Mouse (Mus musculus): ENCODE measurements around the gene Tubgcp5.
"Not testable (repeated sequence)": the region's sequence is repeated elsewhere in the genome, so short reads cannot be mapped to it uniquely, and the experiment has no call there.

The Tubgcp5 gene

GRCm38 (mm10) chr7:55793952-55794603 is at the start of gene Tubgcp5:
Tubgcp5 (plus strand) TSS chr7:55794154.
- in situ Hi-C loops (cut with MboI; ENCODE audit: low pct_unique_long_range_greater_than_20kb in 1 of 2, low sequenced_read_pairs in 2 of 2, unreplicated experiment in 1 of 2): no loop called here

GRCm38 (mm10) chr7:55744566-55745220 is 49.3 kb upstream of the Tubgcp5 start:
- in situ Hi-C loops (cut with MboI; ENCODE audit: low pct_unique_long_range_greater_than_20kb in 1 of 2, low sequenced_read_pairs in 2 of 2, unreplicated experiment in 1 of 2): no loop called here

DNA sequence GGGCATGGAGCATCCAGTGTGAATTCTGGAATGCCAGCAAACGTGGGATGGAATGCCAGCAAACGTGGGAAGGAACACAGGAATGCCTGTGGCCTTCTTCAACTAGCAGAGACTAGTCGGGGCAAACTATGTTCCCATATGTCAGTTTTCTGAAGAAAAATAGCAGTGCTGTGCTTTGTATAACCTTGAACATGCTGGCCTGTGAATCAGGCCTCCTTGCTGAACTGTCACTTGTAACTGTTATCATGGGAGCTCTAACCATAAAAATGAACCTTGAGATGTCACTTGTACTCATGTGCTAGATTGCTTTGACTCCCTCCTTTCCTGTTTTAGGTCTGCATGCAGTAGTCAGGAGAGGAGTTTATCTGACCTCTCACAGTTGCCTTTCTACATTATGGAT is 43.1 kb upstream of the Tubgcp5 start:
- in situ Hi-C loops (cut with MboI; ENCODE audit: low pct_unique_long_range_greater_than_20kb in 1 of 2, low sequenced_read_pairs in 2 of 2, unreplicated experiment in 1 of 2): no loop called here

DNA sequence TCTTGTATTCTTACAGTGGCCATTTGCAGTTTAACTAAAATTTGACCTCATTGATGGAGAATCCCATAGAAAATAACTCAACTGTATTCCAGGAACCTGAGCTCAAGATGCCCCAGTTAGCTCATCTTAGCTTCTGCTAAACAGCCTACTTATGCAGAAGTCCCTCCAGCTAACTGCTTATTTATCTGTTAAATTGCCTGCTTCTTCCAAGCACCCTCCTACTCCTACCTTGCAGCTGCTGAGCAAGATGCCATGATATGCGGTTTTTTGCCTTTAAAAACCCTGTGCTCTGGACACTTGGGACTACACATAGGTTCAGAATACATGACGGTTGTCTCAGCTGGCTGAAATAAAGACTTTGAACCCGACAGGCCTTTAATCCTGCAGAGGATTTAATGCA is 34.6 kb upstream of the Tubgcp5 start:
- in situ Hi-C loops (cut with MboI; ENCODE audit: low pct_unique_long_range_greater_than_20kb in 1 of 2, low sequenced_read_pairs in 2 of 2, unreplicated experiment in 1 of 2): no loop called here

DNA sequence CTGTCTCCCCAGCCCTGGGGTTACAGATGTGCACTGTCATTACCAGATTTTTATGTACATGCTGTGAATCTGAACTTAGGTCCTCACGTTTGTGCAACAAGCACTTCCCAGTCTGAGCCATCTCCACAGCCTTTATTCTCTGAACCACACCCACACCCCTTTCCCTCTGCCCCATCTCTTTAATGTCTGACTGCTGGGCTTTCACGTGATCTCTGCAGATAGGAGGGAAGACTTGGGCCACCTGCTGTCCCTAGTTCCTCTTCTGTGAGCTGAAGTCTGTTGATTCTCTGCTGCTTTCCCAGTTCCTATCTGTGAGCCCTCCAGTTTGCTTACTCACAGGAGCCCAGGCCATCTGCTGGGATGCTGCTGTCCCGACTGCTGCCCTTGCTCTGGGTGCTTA is 26.0 kb upstream of the Tubgcp5 start, which contains the start of gene Siglech:
Gene Siglech, plus strand, starts transcription at position 253 of the 400 bp plus-strand sequence.
- in situ Hi-C loops (cut with MboI; ENCODE audit: low pct_unique_long_range_greater_than_20kb in 1 of 2, low sequenced_read_pairs in 2 of 2, unreplicated experiment in 1 of 2): no loop called here

- in situ Hi-C loops (cut with MboI; ENCODE audit: low pct_unique_long_range_greater_than_20kb in 1 of 2, low sequenced_read_pairs in 2 of 2, unreplicated experiment in 1 of 2): no loop called here
Observed at GRCm38 (mm10) chr7:55780011-55780410, 13.9 kb upstream of the Tubgcp5 start.

- in situ Hi-C loops (cut with MboI; ENCODE audit: low pct_unique_long_range_greater_than_20kb in 1 of 2, low sequenced_read_pairs in 2 of 2, unreplicated experiment in 1 of 2): no loop called here
Observed at GRCm38 (mm10) chr7:55782493-55782892, 11.5 kb upstream of the Tubgcp5 start.

GRCm38 (mm10) chr7:55784580-55784979 is 9.4 kb upstream of the Tubgcp5 start:
- in situ Hi-C loops (cut with MboI; ENCODE audit: low pct_unique_long_range_greater_than_20kb in 1 of 2, low sequenced_read_pairs in 2 of 2, unreplicated experiment in 1 of 2): no loop called here

DNA sequence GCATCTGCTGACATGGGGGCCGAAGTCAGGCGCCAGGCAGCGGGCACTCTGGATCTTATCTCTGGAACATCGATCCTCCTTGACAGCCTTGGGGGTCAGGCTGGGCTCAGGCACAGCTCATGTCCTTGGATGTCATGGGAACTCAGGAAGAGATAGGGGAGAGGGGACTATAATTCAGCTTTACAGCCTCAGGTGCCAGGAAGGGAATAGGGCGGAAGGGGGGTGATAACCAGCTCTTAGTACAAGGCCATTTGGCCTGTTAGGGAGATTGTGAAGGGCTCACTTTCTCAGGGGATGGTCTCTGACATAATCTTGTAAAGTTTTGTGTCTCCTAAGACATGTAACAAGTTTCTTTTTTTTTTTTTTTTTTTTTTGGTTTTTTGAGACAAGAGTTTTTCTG is 3.4 kb upstream of the Tubgcp5 start:
- in situ Hi-C loops (cut with MboI; ENCODE audit: low pct_unique_long_range_greater_than_20kb in 1 of 2, low sequenced_read_pairs in 2 of 2, unreplicated experiment in 1 of 2): not testable (repeated sequence)

GRCm38 (mm10) chr7:55792280-55792679 is 1.7 kb upstream of the Tubgcp5 start:
- in situ Hi-C loops (cut with MboI; ENCODE audit: low pct_unique_long_range_greater_than_20kb in 1 of 2, low sequenced_read_pairs in 2 of 2, unreplicated experiment in 1 of 2): no loop called here

DNA sequence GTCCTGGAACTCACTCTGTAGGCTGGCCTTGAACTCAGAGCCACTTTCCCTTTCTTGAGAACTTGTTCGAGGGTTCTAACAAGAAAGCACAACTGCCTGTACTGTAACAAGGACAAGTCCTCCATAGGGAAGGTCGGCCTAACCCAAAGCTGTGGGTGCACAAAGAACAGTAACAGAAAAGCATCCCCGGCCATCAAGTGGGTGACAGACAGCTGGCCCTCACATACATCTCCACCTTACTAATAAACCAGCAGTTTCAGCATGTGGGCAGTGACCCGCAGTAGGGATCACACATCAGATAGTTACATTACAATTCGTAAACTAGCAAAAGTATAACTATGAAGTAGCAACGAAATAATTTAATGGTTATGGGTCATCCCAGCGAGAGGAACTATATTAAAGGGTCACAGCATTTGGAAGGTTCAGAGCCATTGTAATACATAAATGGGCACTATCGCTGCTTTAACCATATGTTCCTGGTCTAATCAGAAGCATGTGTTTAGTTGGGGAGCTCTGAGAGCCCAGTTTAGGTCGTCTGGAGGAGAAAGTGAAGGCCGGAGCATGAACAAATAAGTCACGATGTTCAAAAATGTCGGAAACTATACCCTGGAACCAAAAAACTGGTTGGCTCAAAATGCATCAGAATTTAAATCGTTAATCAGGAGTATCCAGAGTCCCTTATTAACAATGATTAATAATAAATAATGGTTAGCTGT is 560 bp upstream of the Tubgcp5 start:
- in situ Hi-C loops (cut with MboI; ENCODE audit: low pct_unique_long_range_greater_than_20kb in 1 of 2, low sequenced_read_pairs in 2 of 2, unreplicated experiment in 1 of 2): no loop called here

- in situ Hi-C loops (cut with MboI; ENCODE audit: low pct_unique_long_range_greater_than_20kb in 1 of 2, low sequenced_read_pairs in 2 of 2, unreplicated experiment in 1 of 2): no loop called here
Observed at GRCm38 (mm10) chr7:55799981-55800380, 6.0 kb downstream of the Tubgcp5 start.

DNA sequence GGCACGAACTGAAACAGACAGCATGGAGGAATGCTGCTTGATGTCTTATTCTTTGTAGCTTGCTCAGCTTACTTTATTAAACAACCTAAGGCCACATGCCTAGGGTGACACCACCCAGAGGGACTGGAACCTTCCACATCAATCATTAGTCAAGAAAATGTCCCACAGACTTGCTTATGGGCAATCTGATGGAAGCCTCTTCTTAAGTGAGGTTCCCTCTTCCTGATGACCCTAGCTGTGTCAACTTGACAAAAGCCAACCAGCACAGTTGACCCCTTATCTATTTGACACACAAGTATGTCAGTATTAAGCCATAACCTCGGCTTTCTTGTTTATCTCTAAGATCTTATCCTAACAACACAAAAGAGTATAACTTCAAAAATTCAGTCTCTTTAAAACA is 16.0 kb downstream of the Tubgcp5 start:
- in situ Hi-C loops (cut with MboI; ENCODE audit: low pct_unique_long_range_greater_than_20kb in 1 of 2, low sequenced_read_pairs in 2 of 2, unreplicated experiment in 1 of 2): no loop called here

DNA sequence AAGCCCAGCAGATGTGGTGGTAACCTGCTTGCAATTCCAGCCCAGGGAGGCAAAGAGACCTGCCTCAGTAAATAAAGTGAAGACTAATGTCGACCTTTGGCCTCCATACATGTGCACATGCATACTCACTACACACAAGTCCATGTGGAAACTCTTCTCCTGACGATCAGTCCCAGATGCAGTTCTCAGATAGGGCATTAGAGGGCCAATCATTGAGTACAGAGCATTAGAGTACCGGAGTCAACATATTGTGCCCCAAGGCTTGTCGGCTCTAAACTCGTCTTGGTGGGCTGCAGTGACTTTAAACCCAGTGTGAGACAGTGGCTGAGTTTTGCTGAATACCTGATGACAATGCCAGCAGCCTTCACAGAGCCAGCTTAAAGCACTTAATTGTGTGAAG is 30.5 kb downstream of the Tubgcp5 start:
- in situ Hi-C loops (cut with MboI; ENCODE audit: low pct_unique_long_range_greater_than_20kb in 1 of 2, low sequenced_read_pairs in 2 of 2, unreplicated experiment in 1 of 2): no loop called here

DNA sequence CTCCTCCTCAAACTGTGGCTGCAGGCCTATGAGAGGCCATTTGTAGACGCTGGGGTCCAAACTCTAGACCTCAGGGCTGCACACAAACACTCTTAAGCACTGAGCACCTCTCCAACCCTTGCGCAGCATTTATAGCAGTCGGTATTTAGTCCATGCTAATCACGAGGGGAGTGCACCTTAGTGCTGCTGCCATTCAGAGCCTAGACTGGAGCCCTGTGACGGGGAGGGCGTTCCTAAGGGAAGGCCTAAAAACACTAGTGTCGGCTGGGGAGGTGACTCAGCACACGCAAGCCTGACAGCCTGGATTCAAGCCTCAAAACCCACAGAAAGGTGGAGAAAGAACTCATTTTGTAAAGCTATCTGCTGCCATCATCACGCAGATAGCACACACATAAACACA is 33.6 kb downstream of the Tubgcp5 start:
- in situ Hi-C loops (cut with MboI; ENCODE audit: low pct_unique_long_range_greater_than_20kb in 1 of 2, low sequenced_read_pairs in 2 of 2, unreplicated experiment in 1 of 2): no loop called here

DNA sequence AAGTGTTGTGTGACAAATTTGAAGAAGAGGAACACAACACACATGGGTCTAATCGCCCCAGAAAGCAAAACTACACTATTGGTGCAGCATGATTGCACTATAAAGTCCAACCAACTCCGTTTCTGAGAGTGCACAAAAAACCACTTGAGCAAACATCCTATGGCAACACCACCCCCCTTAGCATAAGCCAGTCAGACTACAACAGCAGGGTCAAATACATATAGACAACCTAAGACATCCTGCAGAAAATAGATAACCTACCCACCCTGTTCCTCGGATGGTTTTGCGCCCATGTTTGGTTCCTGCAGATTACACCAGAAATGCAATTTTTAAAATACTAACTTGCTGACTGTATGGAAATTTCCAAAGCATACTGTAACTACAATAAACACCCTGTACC is 42.9 kb downstream of the Tubgcp5 start:
- in situ Hi-C loops (cut with MboI; ENCODE audit: low pct_unique_long_range_greater_than_20kb in 1 of 2, low sequenced_read_pairs in 2 of 2, unreplicated experiment in 1 of 2): no loop called here

DNA sequence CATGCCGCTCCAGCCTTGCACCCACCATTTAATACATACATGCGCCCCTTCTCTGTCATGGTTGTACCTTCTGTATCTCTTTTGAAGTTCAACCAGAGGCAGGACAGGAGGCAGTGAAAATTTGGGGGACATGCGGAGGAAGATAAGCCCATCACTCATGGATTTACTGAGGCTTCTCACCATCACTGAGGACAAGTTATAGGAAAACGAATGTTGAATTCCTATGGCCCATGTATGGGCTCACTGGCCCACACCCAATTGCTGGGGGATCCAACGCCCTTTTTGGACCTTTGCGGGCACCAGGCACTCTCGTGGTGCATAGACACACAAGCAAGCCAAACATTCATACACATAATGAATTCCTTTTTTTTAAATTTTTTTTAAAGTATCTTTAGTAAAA is 47.5 kb downstream of the Tubgcp5 start, which contains the start of gene Cyfip1:
Gene Cyfip1, plus strand, starts transcription at position 301 of the 400 bp plus-strand sequence.
- in situ Hi-C loops (cut with MboI; ENCODE audit: low pct_unique_long_range_greater_than_20kb in 1 of 2, low sequenced_read_pairs in 2 of 2, unreplicated experiment in 1 of 2): no loop called here

DNA sequence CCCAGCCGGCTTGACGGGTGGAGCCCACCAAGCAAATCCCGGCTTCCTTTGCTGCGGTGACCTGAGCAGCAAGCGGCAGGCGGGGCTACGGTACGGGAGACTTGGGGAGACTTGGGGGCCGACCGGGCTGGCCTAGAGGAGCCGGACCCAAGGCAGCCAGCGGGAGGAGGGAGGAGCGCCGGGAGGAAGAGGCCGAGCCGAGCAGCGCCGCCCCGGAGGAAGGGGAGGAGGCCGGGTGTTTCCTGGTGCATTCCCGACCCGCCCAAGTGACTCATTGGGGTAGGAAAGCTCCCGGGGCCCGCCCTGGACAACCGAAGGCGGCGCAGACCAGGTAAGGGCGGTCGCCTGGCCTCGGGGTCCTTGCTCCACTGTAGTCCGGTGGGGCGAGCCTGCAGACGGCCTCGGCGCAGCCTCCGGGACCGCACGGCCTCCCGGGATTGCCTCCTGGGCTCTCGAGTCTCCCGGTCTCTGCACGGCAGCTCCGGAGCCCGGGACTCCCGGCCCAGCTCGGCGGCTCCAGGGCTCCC is 48.1 kb downstream of the Tubgcp5 start:
- in situ Hi-C loops (cut with MboI; ENCODE audit: low pct_unique_long_range_greater_than_20kb in 1 of 2, low sequenced_read_pairs in 2 of 2, unreplicated experiment in 1 of 2): no loop called here

- in situ Hi-C loops (cut with MboI; ENCODE audit: low pct_unique_long_range_greater_than_20kb in 1 of 2, low sequenced_read_pairs in 2 of 2, unreplicated experiment in 1 of 2): no loop called here
Observed at GRCm38 (mm10) chr7:55842504-55843152, 48.7 kb downstream of the Tubgcp5 start.
